Mouse (Mus musculus): ENCODE results near the gene Nnat.
"Not testable (repeated sequence)": the region's sequence is repeated elsewhere in the genome, so short reads cannot be mapped to it uniquely, and the experiment has no call there.

The Nnat gene

DNA sequence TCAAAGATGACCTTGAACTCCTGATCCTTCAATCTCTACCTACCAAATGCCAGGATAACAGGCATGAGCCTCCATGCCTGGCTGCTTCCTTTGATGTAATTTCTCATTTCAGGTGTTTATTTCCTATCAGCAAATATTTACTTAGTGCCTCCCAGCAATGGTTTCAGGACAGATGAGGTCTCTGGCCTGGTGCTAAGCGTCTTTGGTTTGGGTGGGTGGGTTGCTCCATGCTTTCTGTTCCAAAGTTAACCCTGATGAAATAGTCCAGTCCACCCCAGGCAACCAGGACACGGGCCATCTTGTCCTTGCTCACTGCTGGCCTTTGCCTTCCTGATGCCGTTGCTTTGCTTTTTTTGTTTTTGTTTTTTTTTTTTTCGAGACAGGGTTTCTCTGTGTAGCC, 9.6 kb upstream of the Nnat start:
- no peak for DNase-seq (ENCODE audit: extremely low read depth, insufficient read length, low spot score)

- DNase-seq (ENCODE audit: extremely low read depth, insufficient read length, low spot score), result peak; percentile 71
Measured at GRCm38 (mm10) chr2:157552158-157552886, 7.6 kb upstream of the Nnat start.

DNA sequence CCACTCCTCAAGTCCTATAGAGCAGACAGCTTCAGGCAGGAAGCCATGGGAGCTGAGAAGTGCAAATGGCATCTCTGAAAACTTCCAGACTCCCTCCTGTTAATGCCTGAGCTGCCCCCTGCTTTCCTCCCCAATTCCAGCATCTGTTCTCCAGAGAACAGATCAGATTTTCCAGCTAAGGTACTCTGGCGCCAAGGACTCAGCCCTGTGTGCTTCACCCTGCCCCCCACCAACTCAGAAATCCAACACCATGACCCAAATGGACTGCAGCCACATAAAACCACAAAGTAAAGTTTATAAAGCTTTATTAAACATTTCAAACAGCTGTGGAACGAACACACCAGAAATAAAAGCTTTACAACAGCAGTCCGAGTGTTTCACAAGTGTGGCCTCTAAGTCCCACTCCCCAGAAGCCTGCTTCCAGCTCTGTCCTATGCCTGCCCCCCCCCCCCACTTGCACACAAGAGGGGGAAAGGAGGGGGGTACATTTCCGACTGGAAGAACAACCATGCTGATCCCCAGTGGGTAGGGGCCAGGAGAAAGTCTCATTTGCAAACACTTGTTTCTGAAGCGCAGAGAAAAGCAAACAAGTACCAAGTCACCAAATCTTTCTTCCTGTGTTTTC, 3.7 kb upstream of the Nnat start:
- DNase-seq (ENCODE audit: extremely low read depth, insufficient read length, low spot score), result no peak

- DNase-seq (ENCODE audit: extremely low read depth, insufficient read length, low spot score), result no peak
Measured at GRCm38 (mm10) chr2:157558051-157558450, 1.8 kb upstream of the Nnat start.

DNA sequence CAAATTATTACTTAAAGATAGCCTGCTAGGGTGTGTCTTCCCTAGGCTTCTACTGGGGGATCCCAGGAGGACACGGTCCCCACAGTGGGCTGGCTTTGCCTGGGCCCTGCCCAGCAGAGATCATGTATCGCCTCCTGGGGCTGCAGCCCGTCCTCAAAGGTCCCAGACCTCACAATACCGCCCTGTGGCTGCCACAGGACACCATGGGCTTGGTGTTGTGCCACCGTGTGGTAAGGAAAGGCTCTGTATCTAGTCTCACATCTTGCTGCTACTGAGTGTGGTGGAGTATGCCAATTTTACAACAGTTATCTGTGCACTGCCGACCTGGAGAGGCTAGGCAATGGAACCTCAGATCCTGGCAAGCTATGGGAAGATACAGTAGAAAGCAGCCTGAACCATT, 1.4 kb upstream of the Nnat start:
- DNase-seq (ENCODE audit: extremely low read depth, insufficient read length, low spot score), result no peak

DNA sequence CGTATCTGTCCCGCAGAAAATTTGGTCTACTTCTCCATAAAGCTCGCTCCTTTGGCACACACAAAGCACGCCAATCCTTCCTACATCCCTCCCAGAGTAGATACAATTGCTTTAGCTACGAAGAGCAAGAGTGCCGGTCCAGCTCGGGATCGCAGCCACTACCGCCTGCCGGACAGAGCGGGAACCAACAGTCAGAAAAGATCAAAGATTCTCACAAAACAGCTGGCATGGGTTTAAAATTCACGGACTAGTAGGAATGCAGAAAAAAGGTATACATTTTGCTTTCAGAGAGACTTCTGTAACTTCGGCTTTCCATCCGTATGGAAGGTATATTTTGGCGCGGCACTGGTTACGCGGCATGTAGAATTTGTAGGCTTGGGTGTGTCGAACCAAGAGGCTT, 438 bp upstream of the Nnat start:
- DNase-seq (ENCODE audit: extremely low read depth, insufficient read length, low spot score), result no peak

DNA sequence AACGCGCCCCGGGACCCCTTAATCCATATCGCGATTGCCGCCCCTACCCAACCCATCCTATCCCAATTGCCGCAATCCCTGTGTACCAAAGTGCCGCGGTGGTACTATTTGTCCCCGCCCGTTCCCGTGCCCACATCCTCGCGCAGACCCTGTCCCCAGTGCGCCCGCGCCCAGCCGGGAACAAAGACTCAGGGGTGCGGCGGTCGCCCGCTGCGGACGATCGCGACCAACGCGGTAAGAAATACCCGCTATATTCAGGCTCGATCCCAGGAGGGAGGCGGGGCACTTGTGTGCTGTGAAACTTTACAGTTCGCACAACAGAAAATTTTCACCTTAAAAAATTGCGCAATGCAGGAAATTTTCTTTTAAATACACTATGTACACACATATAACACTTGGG, 424 bp downstream of the Nnat start:
- peak; percentile 38 for DNase-seq (ENCODE audit: extremely low read depth, insufficient read length, low spot score)

DNA sequence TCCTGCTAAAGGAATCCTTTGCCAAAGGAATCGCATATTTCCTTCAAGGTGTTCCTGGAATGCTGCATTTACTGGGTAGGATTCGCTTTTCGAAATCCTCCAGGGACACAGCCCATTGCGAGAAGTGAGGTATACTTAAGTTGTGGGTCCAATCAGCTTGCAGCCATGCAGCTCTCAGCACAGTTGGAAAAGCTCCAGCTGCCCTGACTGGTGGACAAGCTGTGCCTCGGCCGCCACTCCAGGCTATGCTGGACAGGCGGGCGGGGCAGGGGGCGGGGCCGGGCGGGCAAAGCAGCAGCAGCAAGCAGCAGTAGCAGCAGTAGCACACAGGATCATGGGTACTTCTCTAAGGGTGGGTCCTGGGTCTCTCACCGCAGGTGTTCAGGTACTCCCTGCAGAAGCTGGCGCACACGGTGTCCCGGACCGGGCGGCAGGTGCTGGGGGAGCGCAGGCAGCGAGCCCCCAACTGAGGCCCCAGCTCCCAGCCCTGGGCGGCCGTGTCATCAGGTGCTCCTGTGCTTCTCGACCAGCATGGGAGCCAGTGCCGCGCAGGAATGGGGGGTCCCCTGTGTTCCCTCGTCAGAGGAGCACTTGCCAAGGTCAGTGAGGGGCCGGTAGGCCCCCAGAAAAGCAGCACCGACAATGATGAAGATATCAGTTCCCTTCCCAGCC, 1.4 kb downstream of the Nnat start:
- no peak for DNase-seq (ENCODE audit: extremely low read depth, insufficient read length, low spot score)

- no peak for DNase-seq (ENCODE audit: extremely low read depth, insufficient read length, low spot score)
Measured at GRCm38 (mm10) chr2:157563031-157563430, 3.2 kb downstream of the Nnat start.

GRCm38 (mm10) chr2:157564723-157565122, 4.8 kb downstream of the Nnat start:
- no peak for DNase-seq (ENCODE audit: extremely low read depth, insufficient read length, low spot score)

DNA sequence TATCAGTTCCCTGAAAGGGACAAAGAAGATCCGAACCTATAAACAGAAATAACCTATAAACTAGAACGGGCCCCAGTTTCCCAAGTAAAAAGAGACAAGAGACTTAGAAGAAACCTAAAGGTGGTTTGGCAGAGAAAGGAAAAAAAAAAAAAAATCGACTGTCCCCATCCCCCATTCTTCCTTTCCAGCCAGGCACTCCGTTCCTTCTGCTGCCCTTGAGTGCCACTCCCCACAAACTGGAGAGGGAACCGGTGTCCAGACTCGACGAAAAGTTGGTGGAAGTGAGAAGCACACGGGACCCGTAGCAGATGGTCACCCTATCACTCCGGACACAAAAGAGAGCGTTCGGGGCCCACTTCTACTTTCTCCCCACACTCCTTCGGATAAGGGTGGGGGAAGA, 5.6 kb downstream of the Nnat start:
- DNase-seq (ENCODE audit: extremely low read depth, insufficient read length, low spot score), result no peak

- DNase-seq (ENCODE audit: extremely low read depth, insufficient read length, low spot score), result no peak
Measured at GRCm38 (mm10) chr2:157565898-157566259, 6.0 kb downstream of the Nnat start.

DNA sequence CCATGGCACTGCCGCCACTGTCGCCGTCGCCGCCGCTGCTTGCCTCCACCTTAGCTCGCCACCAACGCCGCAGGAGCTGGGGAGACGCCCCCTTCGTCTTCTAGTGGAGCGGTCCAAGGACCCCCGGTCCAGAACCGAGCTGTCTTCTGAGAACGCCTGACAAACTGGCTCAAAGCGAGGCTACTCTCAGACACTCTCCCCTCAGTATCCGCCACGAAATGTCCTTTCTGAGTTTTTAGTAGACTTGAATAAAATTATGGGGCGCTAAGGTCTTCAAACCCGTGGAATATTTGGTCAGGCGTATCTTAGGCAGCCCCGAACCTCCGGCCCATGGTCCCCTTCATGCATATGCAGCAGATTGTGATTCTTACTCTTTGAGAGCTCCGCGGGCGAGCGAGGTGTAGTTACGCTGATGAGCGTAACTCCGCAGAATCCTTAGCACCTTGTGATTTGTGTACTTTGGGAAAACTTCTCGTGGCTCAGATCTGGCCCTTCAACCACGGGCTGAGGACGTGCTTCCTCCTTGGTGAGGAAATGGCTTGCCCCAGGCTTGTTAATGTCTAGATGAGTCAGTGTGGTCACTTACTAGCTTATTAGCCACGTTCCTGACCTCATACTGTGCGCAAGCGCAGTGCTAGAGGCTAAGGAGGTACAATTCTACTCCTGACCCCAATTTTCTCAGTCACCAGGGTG, 6.5 kb downstream of the Nnat start:
- peak; percentile 88 for DNase-seq (ENCODE audit: extremely low read depth, insufficient read length, low spot score)

DNA sequence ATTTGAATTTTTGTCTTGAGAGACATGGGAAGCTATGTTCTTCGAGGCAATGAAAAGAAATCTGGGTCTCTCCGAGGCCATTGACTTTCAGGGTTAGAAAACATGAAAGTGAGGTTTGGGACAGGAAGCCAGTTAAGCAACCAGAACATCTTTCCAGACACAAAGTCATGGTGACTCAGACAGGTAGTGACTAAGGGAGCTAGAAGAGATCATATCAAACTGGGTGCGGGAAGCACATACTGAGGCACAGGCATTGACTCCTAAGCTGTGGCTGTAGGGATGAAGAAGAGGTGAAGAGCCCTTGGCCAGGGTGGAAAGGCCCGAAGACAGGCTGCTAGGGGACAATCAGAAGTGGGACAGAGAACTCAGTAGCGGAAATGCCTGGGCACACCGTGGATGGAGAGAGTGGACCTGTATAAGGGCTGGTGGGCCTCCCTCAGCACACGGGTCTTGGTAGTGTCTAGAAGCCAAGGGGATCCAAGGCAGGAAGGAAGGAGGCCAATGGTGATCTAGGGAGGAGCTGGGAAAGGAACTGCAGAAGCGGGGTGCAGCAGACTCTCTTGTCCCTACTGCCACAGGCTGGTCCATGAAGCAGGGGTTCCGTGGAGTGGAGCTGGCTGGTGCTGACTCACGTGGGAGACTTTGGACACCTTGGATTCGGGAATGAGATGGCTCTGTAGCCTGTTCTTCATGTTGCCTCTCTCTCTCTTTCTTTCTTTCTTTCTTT, 7.5 kb downstream of the Nnat start:
- peak; percentile 77 for DNase-seq (ENCODE audit: extremely low read depth, insufficient read length, low spot score)

DNA sequence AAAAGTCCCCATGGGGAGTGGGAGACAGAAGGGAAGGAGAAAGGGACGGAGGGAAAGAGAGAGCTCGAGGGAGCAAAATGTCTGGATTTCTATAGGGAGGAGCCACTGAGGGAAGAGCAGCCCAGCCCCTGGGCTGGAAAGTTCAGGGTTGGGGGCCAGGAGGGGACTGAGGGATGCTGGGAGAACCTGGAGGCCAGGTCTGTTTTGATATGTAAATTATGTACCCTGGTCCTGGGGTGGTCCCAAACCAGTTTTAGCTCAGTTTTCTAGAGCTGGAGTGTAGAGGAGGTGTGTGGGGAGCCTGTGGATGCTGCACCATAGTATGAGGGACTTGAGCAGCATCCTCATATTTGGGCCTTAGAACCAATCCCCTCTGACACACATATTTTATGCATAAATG, 9.0 kb downstream of the Nnat start:
- no peak for DNase-seq (ENCODE audit: extremely low read depth, insufficient read length, low spot score)

- no peak for DNase-seq (ENCODE audit: extremely low read depth, insufficient read length, low spot score)
Measured at GRCm38 (mm10) chr2:157569796-157570485, 10.1 kb downstream of the Nnat start.

DNA sequence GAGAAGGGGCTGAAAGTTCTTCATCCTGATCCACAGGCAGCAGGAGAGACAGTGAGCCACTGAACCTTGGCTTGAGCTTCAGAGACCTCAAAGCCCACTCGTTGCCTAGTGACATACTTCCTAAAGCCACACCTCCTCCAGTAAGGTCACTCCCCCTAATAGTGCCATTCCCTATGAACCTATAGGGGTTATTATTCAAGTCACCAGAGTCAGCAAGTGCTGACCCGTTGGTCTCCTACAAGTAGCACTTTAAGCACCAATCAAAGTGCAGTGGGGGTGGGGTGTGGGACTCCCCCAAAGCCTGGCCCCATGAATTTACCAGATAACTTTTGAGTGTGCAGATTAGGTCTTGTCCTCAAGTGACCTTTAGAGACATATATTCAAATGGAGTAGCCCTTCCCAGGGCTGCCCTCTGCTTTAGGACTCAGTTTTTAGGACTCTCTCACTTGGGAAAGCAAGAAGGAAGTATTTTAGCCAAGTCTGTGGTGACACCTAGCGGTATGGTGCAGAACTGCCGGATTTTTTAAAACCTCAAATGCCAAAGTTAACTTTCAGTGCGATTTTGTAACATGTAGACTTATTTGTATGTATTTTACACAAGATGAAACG, 11.4 kb downstream of the Nnat start, which contains the start of gene Blcap:
Gene Blcap (minus strand): TSS at position 51 of the 609 bp plus-strand sequence.
- DNase-seq (ENCODE audit: extremely low read depth, insufficient read length, low spot score), result no peak

DNA sequence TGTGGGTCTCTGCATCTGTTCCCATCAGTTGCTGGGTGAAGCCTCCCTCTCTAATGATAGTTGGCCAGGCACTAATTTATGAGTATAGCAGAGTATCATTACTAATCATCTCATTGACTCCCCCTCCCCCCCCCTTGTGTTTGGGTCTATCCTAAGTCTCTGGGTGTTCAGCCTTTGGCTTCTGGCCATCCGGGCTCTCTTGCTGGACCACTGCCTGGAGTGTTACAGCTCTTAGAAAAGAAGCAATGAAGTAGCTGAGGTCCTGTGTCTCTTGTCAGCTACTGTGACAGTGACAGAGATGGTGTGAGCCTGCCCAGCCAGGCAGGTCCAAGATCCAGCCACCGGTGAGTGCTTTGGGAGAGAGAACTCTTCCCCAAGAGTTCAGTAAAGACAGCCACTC, 12.9 kb downstream of the Nnat start:
- DNase-seq (ENCODE audit: extremely low read depth, insufficient read length, low spot score), result no peak

DNA sequence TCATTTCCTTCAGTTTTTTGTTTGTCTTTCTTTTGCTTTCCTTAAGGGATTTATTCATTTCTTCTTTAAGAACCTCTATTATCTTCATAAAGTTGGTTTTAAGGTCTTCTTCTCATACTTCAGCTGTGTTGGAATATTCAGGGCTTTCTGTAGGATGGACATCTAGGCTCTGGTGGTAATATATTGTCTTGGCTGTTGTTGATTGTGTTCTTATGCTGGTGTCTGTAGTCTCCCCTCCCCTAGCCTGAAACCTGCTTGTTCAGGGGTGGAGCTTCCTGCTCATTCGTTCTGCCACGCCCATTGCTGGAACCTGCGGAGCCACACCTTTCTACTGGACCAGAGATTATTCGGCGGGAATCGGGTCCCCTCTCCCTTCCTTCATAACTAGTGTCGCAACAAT, 25.5 kb downstream of the Nnat start:
- not testable (repeated sequence) for DNase-seq (ENCODE audit: extremely low read depth, insufficient read length, low spot score)
